Mouse (Mus musculus) CD4-positive, CD25-positive, alpha-beta regulatory T cell, adult 9 weeks (primary cell): Measurements from ENCODE around the gene Vmn2r18. TPM values are rescaled to one million over a fixed set of nuclear protein-coding genes. Genes with fewer than 3 reads are reported as not detected.

Source experiments
- polyA plus RNA-seq: library from polyadenylated mRNA; unstranded; fragments of 100-300 nt; shearing (Covaris generic); gene quantifications from one replicate; pipeline ENCODE4 v1.2.1, GENCODE M21; 2017

Gene Vmn2r18
- not detected for polyA plus RNA-seq

DNA sequence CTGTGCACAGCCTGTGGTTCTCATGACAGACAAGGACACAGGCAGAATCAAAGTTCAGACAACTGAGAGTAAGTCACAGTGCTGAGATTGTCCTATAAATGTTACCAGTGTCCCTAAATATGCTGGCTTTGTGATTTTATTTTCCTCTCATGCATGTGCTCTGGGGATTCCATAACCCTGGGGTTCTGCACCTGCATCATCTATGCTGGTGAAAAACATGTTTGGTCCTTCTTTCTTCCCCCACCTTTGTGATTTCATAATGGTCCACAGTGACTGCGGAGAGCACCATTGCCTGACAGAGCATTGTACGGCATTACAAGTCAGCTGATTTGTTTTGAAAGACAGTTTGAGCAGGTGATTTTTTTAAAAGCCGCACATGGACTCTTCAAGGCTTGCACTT is at the start of gene Vmn2r18:
TSS of gene Vmn2r18 (minus strand) at position 101 of the 400 bp plus-strand sequence.

DNA sequence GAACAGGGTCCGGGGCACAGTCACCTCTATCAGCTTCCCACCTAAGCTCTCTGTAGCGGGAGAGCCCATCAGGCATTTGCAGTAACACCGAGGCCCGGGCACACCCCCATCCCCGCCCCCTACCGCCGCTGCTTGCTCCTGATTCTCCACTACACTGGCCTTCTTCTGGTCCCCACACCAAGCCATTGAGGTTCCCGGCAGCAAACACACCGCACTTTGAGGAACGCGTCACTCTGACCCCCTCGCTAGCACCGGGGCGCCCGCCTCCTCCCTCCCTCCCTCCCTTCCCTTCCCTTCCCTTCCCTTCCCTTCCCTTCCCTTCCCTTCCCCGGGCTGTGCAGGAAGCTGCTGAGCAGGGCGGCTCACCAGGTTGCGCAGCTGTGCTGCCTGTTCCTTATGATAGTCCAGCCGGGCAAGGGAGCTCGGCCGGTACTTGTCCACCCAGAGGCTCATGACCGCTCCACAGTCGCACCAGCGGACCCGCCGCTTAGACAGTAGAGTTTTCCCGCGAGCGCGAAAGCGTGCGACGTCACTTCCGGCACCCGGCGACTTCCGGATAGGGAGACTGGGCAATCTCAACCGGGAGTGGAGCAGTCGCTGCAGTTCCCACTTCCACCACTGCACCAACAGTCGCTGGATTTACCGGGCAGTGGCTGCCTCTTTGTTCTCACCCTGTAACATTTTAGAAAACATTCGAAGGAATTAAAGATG is 45.0 kb upstream of the Vmn2r18 start, which contains the start of gene Rfc3:
TSS of gene Rfc3 (minus strand) at position 543 of the 711 bp plus-strand sequence.

Other genes with a start within 250 kb of the Vmn2r18 start
- not detected for gene Gm42906, start 177.9 kb downstream of the Vmn2r18 start, polyA plus RNA-seq
- 32.2 TPM for gene Rfc3, start 45.2 kb upstream of the Vmn2r18 start, polyA plus RNA-seq